Mouse (Mus musculus) CD8-positive naive resting alpha-beta T cell, adult 2 months (primary cell): ENCODE measurements around the gene Eif2s1.

ENCODE experiments used
- DNase-seq, 2 experiments: peaks; one replicate each; pipeline ENCODE4 v3.0.0; 2022; ENCODE audit warnings: low read depth in 2 of 2, low spot score in 2 of 2

Eif2s1 gene

DNA sequence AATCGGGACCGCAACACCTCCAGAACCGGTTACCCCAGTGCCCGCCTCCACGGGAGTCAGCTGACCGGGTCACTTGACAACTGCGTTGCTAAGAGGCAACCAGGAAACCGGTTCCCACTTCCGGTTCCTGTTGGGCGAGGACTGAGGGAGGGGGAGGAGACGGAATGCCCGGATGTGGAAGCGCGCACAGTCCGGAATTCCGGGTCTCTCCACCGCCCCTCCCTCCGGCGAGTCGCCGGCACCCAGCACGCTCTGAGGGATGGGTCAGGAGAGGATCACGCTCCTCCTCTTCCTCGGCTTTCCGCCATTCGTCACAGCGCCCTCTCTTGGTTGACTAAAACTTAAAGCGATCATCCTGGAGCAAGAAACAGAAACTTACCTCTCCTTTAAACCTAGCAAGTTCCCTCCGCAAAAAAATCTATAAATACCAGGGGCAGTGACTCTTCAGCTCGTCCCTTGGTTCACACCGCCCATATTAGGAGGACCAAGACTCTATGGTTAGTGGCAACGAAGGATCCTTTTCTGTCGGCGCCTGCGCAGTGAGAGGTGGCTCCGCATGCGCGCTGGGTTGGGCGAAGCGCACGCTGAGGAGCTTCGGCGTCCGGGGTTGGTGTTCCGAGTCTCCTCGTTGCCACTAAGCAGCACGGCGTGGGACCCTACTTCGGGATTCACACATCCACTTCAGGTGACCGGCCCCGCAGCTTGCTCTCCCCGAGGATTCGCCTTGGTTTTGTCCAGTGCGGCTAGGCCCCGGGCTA is at the start of gene Eif2s1, which contains the start of gene Atp6v1d:
Eif2s1 (plus strand) TSS at position 324 of the 758 bp plus-strand sequence.
Atp6v1d (minus strand) TSS at position 143 of the 758 bp plus-strand sequence.
- peak; percentile 98 for DNase-seq

- no peak for DNase-seq
Observed at GRCm38 (mm10) chr12:78814437-78814836, 47.2 kb upstream of the Eif2s1 start.

DNA sequence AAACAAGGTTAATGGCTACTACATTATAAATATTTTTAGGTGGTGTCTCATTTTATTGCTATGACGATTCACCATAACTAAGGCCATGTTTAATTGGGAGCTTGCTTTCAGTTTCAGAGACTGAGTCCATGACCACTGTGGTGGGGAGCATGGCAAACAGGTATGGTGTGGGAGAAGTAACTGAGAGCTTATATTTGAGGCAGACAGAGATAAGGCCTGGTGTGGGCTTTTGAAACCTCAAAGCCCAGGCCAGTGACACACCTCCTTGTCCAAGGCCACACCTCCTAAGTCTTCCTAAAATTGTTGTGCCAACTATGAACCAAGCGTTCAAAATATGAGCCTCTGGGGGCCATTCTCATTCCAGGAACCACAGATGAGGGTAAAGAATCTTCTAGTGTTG is 27.1 kb upstream of the Eif2s1 start:
- no peak for DNase-seq

DNA sequence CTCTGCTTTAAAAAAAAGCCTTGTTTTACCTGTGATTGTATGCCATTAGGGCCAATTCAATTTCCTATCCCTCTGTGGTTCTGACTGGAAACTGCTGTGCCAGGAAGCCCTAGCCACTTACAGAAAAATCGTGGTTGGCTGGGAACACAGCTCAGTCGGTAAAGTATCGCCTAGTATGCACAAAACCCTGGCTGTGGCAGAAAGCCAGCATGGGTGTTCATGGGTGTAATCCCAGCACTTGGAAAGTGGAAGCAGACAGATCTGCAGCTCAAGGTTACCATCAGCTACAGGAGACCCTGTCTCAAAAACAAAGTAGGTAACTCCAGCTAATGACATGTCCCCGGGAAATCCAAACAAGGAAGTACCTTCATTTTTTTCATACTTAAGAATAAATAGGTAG is 21.7 kb upstream of the Eif2s1 start:
- DNase-seq = no peak

DNA sequence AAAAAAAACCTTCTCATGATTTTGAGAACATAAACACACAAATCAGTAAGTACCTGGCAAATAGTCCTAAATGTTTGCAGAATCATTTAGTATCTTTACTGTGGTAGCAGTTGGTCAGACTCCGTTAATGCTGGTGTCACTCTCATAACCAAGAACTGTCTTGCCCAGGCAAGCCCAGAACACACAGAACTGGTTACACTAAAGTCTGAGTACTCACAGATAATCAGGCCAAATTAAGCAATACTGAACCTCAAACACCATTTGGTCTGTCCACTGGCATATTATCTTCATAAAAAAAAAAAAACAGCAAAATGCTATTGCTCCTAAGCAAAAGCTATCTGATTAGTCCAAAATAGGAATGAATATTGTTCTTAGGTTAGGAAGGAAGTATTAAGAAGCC is 19.2 kb upstream of the Eif2s1 start:
- no peak for DNase-seq

GRCm38 (mm10) chr12:78848246-78848645 is 13.4 kb upstream of the Eif2s1 start:
- no peak for DNase-seq

- DNase-seq = no peak
Observed at GRCm38 (mm10) chr12:78860921-78861495, 611 bp upstream of the Eif2s1 start.

DNA sequence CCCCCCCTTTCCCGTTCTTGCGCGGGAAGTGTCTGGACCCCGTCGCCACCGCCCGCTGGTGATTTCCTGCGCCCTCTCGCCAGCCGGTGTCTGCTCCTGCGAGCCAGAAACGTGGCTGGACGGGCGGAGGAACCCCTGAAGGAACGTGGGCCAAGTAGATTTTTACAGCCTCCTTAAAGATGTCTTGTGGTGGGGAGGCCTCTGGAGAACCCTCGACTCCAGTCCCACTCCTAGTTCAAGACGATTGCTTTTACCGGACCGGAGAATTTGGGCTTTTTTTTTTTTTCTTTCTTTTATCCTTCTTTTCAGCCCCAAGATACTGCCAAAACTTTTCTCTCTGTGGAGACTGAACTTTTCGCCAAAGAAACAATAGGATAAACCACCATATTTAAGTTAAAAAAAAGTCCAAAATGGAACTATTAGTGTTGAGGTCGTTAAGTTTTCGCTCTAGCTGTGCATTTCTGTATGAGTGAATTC is 673 bp downstream of the Eif2s1 start:
- DNase-seq = no peak

DNA sequence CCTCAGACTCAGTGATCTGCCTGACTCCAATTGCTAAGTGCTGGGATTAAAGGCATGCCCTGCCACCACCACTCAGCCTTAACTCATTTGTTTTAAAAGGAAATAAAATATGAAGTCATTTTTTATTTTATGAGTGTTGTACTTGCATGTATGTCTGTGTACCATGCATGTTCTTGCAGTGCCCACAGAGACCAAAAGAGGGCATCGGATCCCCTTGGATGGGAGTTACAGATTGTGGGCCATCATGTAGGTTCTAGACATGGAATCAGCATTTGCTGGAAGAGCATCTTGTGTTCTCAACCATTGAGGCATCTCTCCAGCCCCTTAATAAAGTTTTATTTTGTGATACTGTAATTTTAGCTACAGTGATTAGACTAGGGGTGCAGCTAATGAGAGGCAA is 3.8 kb downstream of the Eif2s1 start:
- DNase-seq = peak in 1 of 2 experiments; percentile 26

DNA sequence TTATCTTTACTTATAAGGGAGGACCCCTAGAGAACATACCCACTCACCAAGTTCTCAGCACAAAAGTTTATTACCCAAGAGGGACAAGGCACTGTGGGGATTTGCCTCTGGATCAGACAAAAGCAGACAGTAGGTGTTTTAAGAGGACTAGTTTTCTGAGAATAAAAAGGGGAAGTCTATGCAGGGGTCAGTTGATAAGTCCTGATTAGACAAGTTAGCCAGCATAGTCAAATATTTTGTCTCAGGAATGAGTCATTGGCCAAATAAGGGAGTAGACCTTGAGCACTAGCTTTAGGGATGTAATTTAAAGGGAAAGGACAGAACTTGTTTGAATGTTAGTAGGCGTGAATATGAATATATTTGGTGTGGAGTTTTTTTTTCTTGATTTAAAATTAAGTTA is 6.5 kb downstream of the Eif2s1 start:
- no peak for DNase-seq

DNA sequence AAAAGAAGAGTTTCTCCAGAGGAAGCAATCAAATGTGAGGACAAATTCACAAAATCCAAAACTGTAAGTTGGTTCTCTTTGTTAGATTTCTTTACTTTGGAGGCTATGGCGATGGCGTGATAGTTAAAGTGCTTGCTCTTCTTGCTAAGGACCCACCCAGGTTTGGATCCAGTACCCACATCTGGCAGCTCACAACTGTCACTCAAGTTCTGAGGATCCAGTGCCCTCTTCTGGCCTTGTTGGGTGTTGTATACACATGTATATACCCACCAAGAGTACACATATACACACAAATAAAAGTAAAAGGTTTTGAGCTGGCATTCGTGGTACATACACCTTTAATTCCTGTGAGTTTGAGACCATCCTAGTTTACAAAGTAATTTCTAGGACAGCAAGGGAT is 13.0 kb downstream of the Eif2s1 start:
- no peak for DNase-seq

DNA sequence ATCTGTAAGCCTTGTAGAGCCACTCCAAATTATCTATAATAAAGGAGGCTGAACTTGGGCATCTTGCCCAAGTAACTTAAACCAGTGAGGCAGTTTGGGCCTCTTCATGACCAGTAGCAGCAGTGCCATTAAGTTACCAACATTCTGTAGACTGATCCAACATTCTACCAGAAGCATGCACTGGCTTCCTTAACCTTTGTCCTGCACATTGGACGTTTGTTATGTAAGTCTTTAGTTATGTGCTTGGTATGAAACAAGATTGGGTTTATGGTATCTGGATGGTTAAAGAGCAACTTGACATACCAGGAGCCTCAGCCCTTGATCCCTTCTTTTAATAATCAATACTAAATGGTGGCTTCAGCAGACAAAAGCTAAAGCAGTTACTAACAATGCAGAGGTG is 28.4 kb downstream of the Eif2s1 start:
- DNase-seq = no peak

DNA sequence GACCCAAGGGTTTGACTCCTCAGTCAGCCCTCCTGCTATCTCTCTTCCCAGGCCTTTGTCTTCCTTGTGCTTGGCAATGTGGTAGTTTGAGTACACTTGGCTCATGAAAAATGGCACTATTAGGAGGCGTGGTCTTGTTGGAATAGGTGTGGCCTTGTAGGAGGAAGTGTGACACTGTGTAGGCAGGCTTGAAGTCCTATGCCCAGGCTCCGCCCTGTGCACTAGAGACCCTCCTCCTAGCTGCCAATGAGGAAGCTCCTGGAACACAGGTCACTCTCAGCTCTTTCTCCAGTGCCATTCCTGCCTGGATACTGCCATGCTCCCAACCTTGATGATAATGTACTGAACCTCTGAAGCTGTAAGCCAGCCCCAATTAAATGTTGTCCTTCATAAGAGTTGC is 29.5 kb downstream of the Eif2s1 start:
- no peak for DNase-seq

- DNase-seq = no peak
Observed at GRCm38 (mm10) chr12:78897861-78898260, 36.2 kb downstream of the Eif2s1 start.

GRCm38 (mm10) chr12:78901467-78901866 is 39.8 kb downstream of the Eif2s1 start:
- DNase-seq = no peak

DNA sequence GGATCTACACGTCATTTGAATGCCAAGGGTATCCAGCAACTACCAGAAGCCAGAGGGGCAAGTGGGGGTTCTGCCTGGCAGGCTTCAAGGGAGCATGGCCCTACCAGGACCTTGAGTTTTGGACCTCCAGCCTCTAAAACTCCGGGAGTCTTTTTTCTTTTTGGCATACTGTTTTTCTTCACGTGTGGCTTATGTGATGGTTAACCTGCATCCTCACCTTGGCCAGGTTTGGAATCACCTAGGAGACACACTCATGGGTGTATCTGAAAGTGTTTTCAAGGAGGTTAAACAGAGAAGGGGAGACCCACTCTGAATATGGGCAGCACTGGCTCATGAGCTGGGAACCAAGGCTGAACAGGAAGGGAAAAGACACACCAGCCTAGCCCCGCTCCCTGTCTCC is 41.7 kb downstream of the Eif2s1 start:
- no peak for DNase-seq

DNA sequence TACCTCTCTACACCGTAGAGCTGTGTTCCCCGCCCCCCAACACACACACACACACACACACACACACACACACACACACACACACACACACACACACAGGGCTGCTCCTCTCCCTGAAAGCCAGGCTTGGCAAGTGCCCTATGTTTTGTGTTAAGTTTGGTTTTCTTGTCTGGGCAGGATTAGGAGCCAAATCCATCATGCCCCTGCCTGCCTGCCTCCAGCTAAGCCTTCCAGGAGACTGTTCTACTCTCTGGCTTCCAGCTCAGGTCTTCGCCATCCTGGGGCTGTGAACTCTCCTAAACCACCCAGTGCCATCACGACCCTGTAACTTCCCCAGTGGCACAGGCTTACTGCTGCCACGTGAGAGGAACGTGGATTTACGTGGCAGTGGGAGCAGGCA is 42.9 kb downstream of the Eif2s1 start:
- DNase-seq = no peak

- DNase-seq = peak; percentile 27 to 34
Observed at GRCm38 (mm10) chr12:78906707-78907162, 45.1 kb downstream of the Eif2s1 start, which contains the start of gene Plek2. Plek2 (minus strand) TSS chr12:78906964.

DNA sequence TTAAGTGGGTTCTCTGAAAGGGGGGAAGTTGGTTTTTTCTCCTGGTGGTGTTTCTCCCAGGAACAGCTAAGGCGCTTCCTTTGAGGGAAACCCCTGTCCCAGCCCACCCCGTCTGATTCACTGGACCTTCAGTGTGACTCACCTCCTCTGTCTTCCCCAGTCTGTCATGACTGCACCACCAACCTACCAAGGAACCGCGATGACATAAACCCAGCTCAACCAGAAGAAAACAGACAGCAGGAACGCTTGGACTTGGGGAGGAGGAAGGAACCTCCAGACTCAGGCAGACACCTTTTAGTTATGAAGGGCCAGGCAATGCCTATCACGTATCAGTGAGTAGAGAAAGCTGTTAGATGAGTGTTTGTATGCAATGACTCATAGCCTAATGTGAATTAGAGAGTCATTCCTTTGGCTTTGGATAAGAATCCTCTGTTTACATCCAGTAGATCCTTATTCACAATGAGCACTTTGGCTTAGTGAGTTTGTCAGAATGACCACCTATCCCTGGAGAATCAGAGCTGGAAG is 46.5 kb downstream of the Eif2s1 start:
- no peak for DNase-seq

GRCm38 (mm10) chr12:78910684-78911461 is 49.3 kb downstream of the Eif2s1 start:
- no peak for DNase-seq

DNA sequence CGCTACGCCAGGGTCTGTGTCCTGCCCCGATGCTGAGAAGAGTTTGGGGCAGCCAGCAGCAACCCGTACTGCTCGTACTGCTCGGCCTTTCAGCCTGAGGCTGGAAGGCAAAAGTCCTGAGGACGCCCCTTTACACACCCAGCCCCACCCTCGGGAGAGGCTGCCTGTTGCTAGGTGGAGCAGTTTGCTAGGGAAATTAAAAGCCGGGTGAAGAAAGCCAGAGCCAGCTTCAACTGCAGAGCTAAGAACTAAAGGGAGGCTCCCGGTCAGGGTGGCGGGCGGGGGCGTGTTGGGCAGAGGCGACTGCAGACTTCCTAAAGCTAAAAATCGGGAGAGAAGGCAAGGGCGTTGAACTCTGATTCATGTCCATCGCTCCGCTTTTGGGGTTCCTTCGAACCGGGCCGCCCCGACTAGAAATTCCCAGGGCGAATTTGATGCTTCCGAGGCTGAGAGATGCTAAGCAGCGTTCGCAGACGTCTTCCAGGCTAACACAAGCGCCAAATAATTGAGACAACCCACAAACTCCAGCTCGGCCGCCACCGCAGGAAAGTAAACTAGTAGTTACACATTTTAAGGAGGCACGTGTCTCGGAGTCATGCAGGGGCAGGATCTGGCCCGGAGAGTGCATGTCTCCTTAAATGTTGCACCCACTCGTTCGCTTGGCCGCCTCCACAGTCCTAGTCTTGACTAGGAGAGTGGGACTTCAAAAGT is 50.2 kb downstream of the Eif2s1 start:
- no peak for DNase-seq
